Mouse (Mus musculus): ENCODE measurements around the gene Tnks2.
A peak's percentile ranks its signal among the peaks of the same experiment; 100 is the strongest.

Gene Tnks2

DNA sequence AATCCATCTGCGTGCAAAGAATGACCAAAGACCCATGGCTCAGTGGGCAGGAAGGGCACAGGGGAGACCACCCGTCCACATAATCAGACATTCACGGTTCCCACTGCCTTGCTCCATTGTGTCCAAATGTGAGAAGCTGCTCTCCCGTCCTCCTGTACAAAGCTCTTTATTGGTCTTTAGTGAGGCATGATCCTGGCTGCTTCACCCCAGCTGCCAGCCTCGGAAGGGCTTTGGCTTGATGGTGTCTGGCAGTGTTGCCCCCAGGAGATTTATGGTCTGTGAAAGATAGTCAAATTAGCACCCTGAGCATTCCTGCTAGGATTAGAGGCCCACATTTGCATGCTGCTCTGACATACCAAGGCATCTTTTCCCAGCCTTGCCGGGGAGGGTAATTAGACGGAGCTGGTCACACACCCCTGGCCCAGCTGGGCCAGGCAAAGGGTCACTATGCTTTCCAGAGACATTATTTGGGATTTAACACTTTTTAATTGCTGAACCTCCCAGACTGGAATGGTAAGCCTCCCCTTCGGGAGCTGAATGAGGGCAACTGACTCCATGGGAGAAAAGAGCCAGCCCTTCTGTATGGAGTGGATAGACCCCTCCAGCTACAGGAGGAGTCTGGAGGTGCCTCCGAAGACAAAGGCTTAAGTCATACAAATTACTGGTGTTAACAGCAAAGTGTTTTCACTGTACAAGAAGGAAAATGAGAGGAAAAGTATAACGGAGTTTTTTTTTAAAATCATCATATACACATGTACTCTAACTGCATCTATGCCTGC is 62.9 kb downstream of the Tnks2 start:
- DNase-seq (ENCODE audit: low read depth, low spot score) = no peak

DNA sequence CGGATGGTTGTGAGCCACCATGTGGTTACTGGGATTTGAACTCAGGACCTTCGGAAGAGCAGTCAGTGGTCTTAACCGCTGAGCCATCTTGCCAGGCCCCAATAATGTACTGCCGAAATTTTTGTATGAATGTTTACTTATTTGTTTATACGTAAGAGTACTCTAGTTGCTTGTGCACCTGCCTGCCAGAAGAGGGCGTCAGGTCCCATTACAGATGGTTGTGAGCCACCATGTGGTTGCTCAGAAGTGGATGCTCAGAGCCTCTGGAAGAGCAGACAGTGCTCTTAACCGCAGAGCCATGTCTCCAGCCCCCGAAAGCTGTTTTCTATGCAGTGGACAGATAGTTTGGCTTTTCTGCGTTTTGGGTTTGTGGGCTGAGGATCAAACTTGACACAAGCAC is 63.7 kb downstream of the Tnks2 start:
- DNase-seq (ENCODE audit: low read depth, low spot score) = peak; percentile 84

DNA sequence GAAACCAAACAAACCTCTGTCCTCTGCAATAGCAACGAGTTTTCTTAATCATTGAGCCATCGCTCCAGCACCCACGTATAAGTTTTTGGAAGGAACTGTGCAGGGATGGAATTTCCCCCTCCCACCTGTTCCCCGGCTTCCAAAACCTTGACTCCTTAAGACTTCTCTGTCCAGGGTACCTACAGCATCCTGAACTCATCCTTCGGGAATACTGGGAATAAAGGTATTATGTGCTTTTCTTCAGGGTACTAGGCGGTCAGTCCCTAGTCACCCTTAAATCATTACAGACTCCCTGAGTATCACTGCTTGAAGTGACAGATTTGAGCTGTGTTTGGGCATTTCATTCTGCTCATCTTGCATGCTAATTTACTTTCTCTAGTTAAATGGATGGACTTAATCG is 69.3 kb downstream of the Tnks2 start:
- no peak for DNase-seq (ENCODE audit: low read depth, low spot score)

DNA sequence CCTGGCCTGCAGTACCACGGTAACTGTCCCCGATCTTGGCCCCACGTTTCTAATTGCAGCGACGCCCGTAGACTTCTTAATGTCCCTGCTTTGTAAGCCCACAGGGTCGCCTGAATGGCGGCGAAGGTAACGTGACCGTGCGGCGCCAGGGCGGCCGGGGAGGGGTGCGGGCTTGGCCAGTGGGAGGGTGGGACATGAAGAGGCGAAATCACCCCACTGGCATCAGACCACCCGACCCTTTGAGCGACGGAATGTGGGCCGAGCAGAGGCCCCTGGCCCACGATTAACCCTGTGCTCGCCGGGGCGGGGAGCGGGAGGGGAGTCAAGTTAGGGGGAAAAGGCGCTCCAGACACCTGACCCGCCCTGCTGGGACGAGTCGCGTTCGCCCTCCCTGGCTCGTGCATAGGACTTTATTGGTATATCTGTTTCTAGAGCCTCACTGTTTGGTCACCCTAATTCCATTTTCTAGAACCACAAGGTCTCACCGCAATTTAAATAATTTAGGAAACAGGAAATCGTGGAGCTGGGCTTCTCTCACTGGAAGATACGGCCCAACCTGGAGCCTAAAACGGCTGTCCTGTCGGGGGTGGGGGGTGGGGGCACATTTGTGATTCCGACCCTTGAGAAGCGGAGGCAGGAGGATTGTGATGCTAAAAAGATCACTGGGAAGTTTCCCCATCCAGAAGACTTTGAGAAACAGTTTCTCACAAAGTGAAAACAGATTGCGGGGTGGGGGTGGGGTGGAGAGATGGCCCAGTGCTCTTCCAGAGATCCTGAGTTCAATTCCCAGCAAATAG is 70.4 kb downstream of the Tnks2 start:
- peak; percentile 83 for DNase-seq (ENCODE audit: low read depth, low spot score)

DNA sequence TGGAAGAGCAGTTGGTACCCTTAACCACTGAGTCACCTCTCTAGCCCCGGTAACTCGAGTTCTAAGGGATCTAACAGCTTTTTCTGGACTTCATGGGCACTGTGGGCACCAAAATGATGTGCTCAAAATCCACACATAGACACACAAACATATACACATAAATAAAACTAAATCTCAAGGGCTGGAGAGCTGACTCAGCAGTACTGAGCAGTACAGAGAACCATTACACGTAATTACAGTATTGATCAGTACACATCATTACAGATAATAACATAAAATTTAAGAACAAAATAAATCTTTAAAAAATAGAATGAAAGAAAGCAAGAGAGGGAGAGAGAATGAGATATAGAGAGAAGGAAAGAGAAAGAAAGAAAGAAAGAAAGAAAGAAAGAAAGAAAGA is 75.1 kb downstream of the Tnks2 start:
- no peak for DNase-seq (ENCODE audit: low read depth, low spot score)

DNA sequence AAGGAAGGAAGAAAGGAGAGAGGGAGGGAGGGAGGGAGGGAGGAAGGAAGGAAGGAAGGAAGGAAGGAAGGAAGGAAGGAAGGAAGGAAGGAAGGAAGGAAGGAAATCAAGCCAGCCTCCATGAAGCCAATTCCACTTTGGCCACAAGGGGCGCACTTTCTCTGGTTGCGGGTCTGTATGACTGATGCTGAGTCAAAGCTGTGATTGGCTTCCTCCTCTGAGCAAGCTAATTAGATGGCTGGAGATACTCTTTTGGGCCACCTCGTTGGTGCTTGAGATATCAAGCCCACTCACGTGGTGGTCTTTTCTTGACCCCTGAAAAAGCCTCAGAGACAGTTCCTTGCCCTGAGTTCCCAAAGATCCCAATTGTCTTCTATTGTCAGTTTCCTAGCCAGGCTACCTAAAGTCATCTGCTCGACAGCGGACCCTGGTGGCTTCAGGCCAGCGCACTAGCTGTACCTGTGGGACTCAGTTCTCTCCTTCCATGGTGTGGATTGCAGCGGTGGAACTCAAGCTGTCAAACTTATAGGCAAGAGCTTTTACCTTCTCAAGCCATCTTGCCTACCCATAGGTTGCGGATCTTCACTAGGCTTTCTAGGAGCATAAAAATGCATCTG is 75.8 kb downstream of the Tnks2 start:
- DNase-seq (ENCODE audit: low read depth, low spot score) = peak; percentile 88

GRCm38 (mm10) chr19:36910424-36911045 is 76.5 kb downstream of the Tnks2 start:
- peak; percentile 35 for DNase-seq (ENCODE audit: low read depth, low spot score)

DNA sequence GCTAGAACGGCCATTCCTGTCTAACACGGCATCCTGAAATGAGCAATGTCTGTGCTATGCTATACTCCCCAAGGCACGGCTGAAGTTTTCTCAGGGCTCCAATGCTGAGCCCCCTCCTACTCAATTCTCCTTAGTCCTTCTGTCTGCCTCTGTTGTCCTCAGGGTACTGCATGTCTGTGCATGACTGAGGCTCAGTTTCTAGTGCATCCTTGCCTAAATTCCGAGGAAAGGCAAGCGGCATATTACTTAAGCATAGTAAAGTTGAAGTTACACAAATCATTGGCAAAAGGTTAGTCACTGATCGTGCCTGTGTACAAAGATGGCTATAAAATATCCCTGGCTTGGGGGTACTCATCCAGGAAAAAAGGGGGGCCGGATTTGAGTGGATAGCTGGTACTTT is 79.0 kb downstream of the Tnks2 start:
- DNase-seq (ENCODE audit: low read depth, low spot score) = no peak

GRCm38 (mm10) chr19:36916206-36916605 is 82.2 kb downstream of the Tnks2 start:
- DNase-seq (ENCODE audit: low read depth, low spot score) = no peak

- no peak for DNase-seq (ENCODE audit: low read depth, low spot score)
Measured at GRCm38 (mm10) chr19:36916876-36917389, 82.9 kb downstream of the Tnks2 start.

GRCm38 (mm10) chr19:36918441-36919301 is 84.6 kb downstream of the Tnks2 start:
- peak; percentile 81 for DNase-seq (ENCODE audit: low read depth, low spot score)

DNA sequence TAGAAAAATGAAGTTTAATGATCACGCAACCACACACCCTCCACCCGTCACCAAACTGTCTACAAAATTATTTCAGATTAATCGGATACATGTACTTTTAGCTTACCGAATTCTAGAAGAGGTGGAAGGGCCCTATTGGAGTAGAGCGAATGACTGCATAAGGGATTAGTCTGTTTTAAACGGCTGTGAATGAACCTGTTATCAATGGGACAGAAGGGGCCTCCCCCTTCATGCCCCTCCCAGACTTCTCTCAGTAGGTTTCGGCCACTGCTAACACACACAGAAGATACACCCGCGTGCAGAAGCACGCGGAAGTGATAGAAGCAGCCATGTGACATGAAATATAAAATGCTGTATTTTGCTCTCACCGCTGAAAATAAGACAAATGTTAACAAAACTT is 85.4 kb downstream of the Tnks2 start, which contains the start of gene Fgfbp3:
Gene Fgfbp3 (minus strand): TSS at position 150 of the 400 bp plus-strand sequence.
- DNase-seq (ENCODE audit: low read depth, low spot score) = peak; percentile 40

DNA sequence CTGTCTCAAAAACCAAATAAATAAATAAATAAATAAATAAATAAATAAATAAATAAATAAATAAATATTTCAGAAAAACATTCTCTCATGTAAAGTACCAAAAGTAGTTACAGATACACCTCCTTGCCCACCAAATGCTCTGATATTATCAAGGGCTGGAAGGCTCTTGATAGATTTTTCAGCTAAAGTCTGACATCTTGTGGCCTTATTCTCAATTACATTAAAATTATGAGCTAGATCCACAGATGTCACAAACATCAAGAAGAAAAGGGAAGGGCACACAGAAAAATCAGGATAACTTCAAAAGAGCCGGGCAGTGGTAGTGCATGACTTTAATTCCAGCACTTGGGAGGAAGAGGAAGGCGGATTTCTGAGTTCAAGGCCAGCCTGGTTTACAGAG is 88.0 kb downstream of the Tnks2 start:
- peak; percentile 39 for DNase-seq (ENCODE audit: low read depth, low spot score)

DNA sequence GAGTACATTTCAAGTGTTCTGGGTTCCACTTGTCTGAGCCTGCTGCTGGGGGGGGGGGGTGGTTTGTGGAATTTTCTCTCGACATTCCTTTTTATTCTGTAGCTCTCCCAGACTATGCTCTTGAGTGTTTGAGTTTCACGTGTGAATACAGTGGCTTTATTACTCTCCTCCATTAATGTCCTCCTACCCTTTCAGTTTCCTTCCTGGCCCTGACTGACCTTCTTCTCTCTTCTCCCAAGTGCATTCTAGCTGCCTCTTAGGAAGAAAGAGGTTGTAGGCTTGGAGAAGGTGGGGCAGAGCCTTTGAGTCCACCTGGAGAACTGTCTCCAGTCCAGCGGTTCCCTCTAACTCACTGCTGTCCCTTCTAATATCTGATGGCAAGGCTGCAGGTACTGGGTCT is 88.9 kb downstream of the Tnks2 start:
- DNase-seq (ENCODE audit: low read depth, low spot score) = no peak

DNA sequence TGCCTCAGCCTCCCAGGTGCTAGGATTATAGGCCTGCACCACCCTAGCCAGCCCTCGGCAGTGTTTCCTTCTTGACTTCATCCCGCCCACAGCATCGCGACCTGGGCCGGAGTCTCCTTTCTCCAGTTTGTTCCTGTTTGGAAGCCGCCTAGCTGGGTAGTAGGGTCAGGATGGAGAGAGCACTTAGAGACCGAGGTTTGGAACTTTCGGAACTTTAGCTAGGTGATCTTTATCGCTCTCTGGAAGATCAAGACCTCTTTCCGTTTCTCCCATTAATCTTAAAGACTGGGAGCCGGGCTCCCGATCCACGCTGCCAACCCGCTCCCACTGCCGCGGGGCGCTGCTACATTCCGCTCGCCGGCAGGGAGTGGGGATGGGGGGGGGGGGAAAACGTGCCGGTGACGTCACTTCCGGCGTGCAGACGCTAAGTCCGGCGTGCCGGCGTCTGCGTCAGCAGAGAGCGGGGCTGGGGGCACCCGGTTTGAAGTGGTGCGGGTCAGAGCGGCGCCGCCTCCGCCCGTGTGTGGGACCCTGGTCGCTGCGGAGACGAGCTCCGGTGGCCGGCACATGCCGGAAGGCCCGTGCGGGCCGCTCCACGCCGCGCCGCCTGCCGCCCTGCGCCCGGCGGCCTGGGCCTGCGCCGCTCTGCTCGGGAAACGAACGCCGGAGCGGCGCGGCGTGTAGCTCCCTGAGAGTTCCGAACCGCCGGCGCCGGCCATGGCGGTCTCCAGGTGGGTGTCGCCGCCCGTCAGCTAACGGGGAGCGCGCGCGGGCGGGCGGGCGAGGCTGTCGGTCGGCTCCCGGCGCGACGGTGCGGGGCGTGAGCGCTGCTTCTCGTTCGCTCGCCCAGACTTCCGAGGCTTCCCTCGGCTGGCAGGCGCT is 91.9 kb downstream of the Tnks2 start, which contains the start of gene Btaf1:
Gene Btaf1 (plus strand): TSS at position 409 of the 882 bp plus-strand sequence.
- peak; percentile 96 for DNase-seq (ENCODE audit: low read depth, low spot score)

DNA sequence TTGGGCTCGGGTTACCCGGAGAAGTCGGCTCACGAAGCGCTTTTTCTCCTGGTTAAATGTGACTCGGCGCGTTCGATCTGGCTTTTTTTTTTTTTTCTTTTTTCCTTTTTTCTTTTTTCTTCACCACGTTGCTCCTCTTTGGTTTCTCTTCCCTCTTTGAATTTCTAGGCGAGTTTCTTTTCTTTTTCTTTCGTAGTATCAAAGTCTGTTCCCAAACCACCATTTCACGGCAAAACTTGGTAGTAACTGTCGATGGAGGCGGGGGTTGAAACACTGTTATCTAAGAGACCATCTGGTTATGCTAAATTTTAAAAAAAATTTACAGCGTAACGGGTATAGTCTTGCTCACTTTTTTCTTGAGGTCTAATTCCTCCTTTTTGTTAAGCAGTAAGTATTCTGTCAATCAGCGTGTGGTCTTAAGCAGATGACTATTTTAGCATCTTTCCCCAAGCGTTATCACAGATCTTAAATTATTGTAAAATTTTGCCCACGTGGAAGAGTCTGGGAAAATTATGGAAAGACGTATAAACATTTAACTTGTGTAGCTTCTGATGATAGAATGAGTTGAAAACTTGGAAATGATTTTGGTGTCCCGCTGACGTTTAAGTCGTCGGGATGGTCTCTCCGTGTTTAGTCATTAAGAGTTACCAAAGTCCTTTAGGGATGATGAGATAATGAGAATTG is 92.7 kb downstream of the Tnks2 start:
- DNase-seq (ENCODE audit: low read depth, low spot score) = no peak

GRCm38 (mm10) chr19:36927800-36928361 is 93.8 kb downstream of the Tnks2 start:
- no peak for DNase-seq (ENCODE audit: low read depth, low spot score)

- no peak for DNase-seq (ENCODE audit: low read depth, low spot score)
Measured at GRCm38 (mm10) chr19:36929816-36930215, 95.8 kb downstream of the Tnks2 start.

DNA sequence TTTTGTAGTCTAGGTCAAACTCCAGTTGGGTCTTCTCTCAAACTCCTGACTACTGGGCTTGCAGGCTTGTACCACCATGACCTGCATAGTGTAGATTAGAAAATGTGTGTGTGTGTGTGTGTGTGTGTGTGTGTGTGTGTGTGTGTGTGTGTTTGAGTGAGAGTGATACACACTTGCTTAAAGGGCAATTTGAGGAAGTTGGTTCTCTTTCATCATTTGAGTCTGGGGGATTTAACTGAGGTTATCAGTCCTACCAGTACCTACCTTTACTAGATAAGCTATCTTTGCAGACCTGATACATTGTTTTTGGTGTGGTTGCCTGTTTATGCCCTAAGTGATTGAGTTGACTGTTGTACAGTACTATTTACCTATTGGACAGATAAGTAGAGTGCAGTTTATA is 98.1 kb downstream of the Tnks2 start:
- no peak for DNase-seq (ENCODE audit: low read depth, low spot score)
